Mouse (Mus musculus) layer of hippocampus, adult 2 months (tissue): ENCODE measurements around the gene Cd3d. TPM values are rescaled to one million over a fixed set of nuclear protein-coding genes. Genes with fewer than 3 reads are reported as not detected.
"Not testable (repeated sequence)": the region's sequence is repeated elsewhere in the genome, so short reads cannot be mapped to it uniquely, and the experiment has no call there.

Experiments used
- DNase-seq, 2 experiments: peaks; one replicate each; pipeline ENCODE4 v3.0.0; 2022; ENCODE audit warnings: low spot score in 2 of 2
- H3K27ac ChIP-seq: fragments of 200-600 bp; 2 replicates; pipeline ENCODE4 v1.8.1; 2022
- H3K4me3 ChIP-seq: fragments of 200-600 bp; 2 replicates; pipeline ENCODE4 v1.8.1; 2022; ENCODE audit warnings: mild to moderate bottlenecking
- CTCF ChIP-seq: fragments of 200-600 bp; conservative IDR thresholded peaks from 2 replicates; pipeline ENCODE4 v1.8.1; 2022; ENCODE audit warnings: antibody characterized with exemption, mild to moderate bottlenecking, moderate library complexity
- long read RNA-seq, 2 experiments: library from polyadenylated mRNA; stranded (forward); transcript quantifications; one replicate each; pipeline ENCODE4 v2.0.0; 2021; ENCODE audit warnings: borderline mapping rate in 2 of 2
- total RNA-seq, 2 experiments: library from RNA; stranded (reverse); gene quantifications; 2 replicates each; pipeline ENCODE4 v1.2.3; 2021

Gene Cd3d
- not detected for total RNA-seq
- long read RNA-seq, experiment 1 = 0 reads
- long read RNA-seq, experiment 2 = 0 reads

- no peak for TF ChIP-seq CTCF
- Histone ChIP-seq H3K27ac (no peak within 1 kb of the TSS), H3K4me3 (no peak within 1 kb of the TSS)
- no peak for DNase-seq
Observed at GRCm38 (mm10) chr9:44981676-44982075, at the start of gene Cd3d. Gene Cd3d, plus strand, starts transcription at chr9:44981786.

DNA sequence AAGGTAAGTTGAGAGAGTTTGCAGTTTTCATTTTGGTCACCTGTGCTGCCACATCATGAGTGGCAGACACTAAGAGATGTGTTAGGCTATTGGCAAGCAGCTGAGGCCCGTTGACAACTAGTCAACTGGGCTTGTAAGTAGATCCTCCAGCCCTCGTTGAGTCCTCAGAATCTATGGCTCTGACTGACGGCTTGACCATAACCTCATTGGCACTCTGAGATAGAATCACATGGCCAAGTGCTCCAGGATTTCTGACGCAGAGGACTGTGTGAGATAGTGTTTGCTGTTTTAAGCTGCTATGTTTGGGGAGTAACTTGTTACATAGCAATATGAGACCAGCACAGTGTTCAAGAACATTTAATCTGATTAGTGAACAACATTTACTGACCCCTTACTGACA is 39.8 kb upstream of the Cd3d start:
- Histone ChIP-seq H3K4me3 (no peak overlapping the region), H3K27ac (no peak overlapping the region)
- DNase-seq = no peak
- no peak for TF ChIP-seq CTCF

- Histone ChIP-seq H3K4me3 (no peak overlapping the region), H3K27ac (peak overlapping the region; percentile 73)
- TF ChIP-seq CTCF = no peak
- DNase-seq = no peak
Observed at GRCm38 (mm10) chr9:44942421-44942820, 39.2 kb upstream of the Cd3d start.

DNA sequence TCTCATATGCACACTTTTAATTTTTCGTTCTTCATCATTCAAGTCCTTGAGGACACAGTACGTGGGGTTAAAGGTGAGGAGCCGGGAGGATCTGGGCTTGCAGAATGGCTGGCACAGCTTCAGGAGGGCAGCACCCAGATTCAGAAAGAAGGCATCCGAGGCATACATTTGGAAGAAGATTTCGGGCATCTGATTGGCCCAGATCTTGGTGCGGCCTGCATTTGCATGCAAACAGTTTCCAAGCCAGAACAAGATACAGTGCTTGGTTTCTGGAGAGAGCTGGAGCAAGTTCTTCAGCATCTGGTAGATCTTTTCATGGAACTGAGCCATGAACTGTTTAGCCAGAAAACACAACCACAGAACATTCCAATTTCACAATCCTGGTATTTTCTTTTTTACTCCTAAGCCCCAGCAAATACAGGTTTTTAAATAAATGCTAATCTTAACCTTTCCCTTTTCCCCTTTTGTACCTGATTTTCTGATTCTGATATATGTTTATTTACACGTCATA is 35.3 kb upstream of the Cd3d start:
- Histone ChIP-seq H3K4me3 (no peak overlapping the region), H3K27ac (peak overlapping the region; percentile 69)
- no peak for TF ChIP-seq CTCF
- DNase-seq = no peak

- no peak for TF ChIP-seq CTCF
- no peak for DNase-seq
- Histone ChIP-seq H3K4me3 (no peak overlapping the region), H3K27ac (no peak overlapping the region)
Observed at GRCm38 (mm10) chr9:44947836-44948235, 33.8 kb upstream of the Cd3d start.

DNA sequence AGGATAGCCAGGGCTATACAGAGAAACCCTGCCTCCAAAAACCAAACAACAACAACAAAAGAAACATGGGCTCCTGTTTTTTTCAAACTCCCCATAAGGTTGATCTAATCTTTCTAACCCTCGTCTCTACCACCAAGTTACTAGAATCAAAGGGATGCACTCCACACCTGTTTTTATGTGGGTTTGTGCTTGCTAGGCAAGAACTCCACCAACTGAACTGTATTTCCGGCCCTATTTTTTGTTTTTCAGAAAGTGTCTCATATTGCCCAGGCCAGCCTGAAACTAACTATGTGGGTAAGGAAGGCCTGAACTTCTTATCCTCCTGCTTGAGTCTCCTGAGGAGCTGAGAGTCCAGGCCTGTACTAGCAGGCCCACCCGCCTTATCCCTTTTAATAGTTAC is 27.2 kb upstream of the Cd3d start:
- TF ChIP-seq CTCF = no peak
- H3K4me3 ChIP-seq = no peak overlapping the region

DNA sequence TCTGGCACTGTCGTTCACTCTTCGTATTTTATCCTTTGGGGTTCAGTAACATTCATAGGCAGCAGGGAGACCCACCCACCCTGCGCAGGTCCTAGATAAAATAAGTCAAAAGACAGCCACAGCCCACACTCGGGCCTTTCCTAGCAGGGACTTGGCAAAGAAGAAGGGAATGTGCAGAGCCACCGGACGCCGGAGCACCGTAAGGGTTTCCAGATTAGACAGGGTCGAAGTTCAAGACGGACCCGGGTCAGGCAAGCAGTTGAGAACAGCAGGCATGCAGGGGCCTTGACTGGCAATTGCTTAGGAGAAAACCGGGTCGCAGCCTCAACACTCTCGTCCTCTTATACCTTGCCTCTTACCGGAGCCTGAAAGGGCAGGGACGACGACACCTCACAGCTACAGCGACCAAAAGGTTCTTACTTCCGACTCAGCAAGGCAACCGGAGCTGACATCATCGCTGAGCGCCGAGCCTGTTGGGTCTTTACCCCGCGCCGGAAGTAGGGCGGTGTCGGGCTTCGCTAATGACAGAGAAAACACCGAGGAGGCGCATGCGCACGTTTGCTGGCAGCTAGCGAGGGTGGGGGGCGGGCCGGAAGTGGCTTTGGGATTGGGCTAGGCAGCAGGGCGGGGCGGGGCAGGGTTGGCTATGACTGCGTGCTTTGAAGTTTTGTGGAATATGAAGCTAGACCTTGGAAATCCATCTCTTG is 16.3 kb upstream of the Cd3d start, which contains the start of gene Ube4a:
Ube4a (minus strand) TSS at position 475 of the 707 bp plus-strand sequence.
- no peak for TF ChIP-seq CTCF
- Histone ChIP-seq H3K4me3 (peak within 1 kb of the TSS; percentile 99), H3K27ac (peak within 1 kb of the TSS; percentile 91)
- DNase-seq = peak; percentile 98 to 100

More for the DNA sequence above, 27.2 kb upstream of the Cd3d start:
- no peak overlapping the region for H3K27ac ChIP-seq
- no peak for DNase-seq

DNA sequence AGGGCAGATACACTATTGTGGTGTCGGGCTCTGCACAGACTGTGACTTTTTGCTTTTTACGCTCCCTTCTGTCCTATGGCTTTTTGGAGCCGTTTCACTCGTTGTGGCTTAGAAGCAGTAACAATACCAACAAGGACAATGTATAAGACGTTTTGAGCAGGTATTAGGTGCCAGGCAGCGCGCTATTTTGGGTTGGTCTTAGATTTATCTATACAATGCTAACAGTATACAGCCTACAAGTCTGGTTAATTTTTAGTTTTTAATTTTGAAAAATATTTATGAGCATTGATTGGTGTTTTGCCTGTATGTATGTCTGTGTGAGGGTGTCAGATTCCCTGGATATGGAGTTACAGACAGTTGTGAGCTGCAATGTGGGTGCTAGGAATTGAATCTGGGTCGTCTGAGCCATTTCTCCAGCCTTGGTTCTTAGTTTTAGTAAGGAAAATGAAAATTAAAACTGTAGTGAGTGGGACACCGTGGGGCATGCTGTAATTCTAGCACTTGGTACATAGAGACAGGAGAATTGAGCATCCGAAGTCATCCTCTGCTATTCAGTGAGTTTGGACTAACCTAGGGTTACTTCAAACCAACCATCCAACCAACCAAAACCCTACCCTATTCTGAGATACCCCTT is 15.6 kb upstream of the Cd3d start:
- no peak for TF ChIP-seq CTCF
- no peak for DNase-seq
- Histone ChIP-seq H3K4me3 (peak overlapping the region; percentile 99), H3K27ac (peak overlapping the region; percentile 91)

DNA sequence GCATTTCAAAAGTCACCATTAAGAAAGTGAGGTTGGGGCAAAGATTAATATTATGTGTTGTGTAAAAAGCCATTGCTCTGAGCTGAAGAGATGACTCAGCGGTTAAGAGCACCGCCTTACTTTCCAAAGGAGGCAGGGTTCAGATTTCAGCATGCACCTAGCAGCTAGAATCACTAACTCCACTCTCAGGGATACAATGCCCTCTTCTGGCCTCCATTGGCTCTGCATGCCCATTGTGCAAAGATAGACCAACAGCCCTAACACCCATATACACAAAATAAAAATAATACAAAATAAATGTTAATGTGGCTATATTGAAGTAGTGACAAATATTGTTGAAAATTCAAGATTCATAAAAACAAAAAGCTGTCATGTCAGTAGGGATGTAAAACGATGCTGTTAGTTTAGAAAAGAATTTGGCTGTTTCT is 14.8 kb upstream of the Cd3d start:
- TF ChIP-seq CTCF = peak; percentile 94
- DNase-seq = peak; percentile 59 to 70
- no peak overlapping the region for H3K27ac ChIP-seq
- no peak overlapping the region for H3K4me3 ChIP-seq

DNA sequence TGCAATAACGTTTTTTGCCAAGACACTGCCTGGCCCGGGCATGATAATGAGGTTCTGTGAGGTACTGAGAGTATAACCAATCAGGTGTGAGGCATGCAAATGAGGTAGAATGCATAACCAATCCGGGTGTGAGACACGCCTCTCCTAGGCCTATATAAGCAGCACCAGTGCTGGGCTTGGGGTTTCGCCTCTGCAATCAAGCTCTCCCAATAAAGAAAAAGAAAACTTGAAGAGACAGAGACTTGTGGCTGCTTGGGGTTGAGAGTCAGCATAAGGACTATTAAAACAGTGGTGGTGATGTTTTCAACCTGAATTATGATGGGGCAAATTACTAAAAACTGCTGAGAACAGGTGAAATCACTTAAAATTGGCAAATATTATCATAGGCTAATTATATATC is 13.8 kb upstream of the Cd3d start:
- not testable (repeated sequence) for H3K4me3 ChIP-seq, H3K27ac ChIP-seq, DNase-seq

DNA sequence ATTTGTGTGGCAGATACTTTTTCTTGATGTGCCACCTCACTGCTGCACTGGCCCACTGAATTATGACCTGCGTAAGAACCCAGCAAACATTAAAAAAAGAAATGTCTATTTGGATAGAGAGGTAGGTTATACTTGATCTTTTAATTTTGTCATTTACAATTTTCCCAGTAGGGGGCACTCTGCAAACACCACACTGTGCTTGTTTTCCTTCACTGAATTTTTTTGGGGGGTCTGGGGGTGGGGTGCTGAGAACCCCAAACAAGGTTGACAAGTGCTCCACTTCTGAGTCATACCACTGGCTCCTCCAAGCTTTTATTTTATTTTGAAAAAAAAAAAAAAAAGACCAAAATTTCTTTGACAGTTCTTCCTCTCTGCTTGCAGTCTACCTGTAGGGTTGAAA is 12.1 kb upstream of the Cd3d start:
- DNase-seq = no peak
- Histone ChIP-seq H3K4me3 (no peak overlapping the region), H3K27ac (no peak overlapping the region)
- peak; percentile 69 for TF ChIP-seq CTCF

DNA sequence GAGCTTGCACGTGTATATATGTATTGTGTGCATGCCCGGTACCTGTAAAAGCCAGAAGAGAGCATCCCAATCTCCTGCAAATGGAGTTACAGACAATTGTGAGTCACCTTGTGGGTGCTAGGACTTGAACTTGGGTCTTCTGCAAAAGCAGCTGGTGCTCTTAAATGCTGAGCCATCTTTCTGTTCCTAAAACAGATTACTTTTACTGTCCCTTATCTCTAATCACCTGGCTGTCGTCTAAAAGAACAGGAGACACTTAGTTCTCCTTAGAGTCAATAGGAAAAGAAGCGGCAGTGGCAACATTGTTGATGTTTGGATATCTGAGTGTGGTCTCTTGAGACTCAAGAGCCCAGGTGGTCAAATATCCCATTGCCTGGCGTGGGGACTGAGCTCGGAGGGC is 3.8 kb upstream of the Cd3d start:
- H3K27ac ChIP-seq = no peak overlapping the region
- no peak for DNase-seq
- no peak for TF ChIP-seq CTCF
- H3K4me3 ChIP-seq = no peak overlapping the region

DNA sequence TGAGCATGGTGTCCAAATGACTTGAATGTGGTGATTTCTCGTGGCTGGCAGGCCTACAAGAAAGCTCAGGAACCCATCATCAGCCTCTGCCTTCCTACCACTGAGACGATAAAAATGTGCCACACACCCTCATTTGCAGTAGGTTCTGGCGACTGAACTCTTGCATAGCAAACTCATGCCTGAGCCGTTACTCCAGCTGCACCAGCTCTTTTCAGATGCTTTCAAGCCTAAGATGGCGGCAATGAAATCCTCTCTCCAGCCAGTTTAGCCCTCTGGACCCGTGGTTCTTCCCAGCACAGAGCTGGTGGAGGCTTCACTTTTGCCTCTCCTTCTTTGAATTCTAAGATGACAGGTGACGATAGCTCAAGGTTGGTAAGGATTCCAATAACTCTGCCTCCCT is 1.8 kb upstream of the Cd3d start:
- DNase-seq = no peak
- no peak overlapping the region for H3K27ac ChIP-seq
- H3K4me3 ChIP-seq = no peak overlapping the region
- TF ChIP-seq CTCF = no peak

DNA sequence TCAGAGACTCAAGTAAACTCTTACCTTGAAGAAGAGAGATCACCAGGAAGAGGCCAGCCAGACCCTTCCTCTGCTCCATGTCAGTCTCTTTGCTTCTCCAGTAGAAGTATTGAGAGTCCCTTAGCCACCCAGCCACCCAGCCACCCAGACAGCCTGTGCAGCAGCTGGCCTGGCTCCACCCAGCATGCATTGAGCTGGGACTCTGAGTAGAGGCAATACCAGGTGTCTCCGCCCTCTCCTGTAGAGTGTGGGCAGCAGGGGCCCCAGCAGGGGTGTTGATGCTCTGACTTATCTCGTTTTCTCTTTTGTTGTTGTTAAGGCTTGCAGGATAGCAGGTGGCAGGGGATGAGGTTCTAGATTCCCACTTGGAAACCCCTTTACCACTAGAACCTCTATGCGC is 1.3 kb upstream of the Cd3d start, which contains the start of gene Cd3g:
Cd3g (minus strand) TSS at position 190 of the 400 bp plus-strand sequence.
- H3K27ac ChIP-seq = no peak within 1 kb of the TSS
- no peak for TF ChIP-seq CTCF
- H3K4me3 ChIP-seq = no peak within 1 kb of the TSS
- DNase-seq = no peak
